Mouse (Mus musculus): ENCODE data around the gene AI597479. TPM values are rescaled to one million over a fixed set of nuclear protein-coding genes. Genes with fewer than 3 reads are reported as not detected.
A peak's percentile ranks its signal among the peaks of the same experiment; 100 is the strongest.

AI597479 gene
- polyA plus RNA-seq, 1 experiment from 2014 or later, result 5.0 TPM

DNA sequence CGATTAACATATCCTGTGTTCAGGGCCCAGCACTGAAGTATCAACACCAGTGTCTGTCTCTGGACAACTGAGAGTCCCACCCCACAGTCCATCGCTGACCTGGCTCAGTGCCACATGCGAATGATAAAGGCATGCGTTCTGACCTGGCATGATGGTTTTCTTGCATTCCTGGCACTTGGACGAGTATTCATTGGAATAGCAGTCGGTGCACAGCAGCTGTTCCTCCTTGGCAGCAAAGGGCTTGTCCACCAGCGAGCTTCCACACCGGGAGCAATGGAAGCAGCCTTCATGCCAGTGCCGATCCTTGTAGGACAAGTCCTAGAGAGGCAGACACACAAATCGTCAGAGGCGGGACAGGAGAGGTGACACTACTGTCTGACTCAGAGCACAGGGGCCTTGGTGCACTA lies 43.0 kb downstream of the AI597479 start:
- WGBS (ENCODE audit: insufficient replicate concordance), result 74% methylated on average over 11 of the region's 11 CpGs
- H3K27ac ChIP-seq (ENCODE audit: low read depth), result no peak overlapping the region

DNA sequence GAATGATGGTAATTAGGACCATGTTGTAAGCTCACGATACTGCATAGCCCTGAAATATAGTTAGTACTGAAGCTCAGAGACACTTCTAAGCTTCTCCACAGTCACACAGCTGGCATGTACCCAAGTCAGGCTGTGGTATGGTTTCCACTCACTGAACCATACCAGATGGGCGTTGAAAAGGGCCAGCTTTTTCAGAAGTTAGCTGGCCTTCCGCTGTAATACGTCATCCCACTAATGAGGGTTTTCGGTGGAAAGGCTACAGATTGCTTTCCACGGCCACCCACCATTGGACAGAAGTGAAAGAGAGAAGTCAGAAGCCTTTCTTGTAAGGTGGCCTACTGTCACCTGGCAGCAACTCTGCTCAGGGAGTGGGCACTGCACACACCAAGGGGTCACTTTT lies 44.3 kb downstream of the AI597479 start:
- no peak for DNase-seq
- Histone ChIP-seq H3K27me3 (ENCODE audit: insufficient read depth, low read length) (no peaks in the 10 kb centered on the region), H3K4me1 (ENCODE audit: insufficient read depth) (no peaks in the 10 kb centered on the region), H3K36me3 (replicated peaks; ENCODE audit: insufficient read depth, low read length) (no peaks in the 10 kb centered on the region), H3K9ac (replicated peaks) (no peak overlapping the region), H3K27ac (ENCODE audit: low read depth) (no peak overlapping the region), H3K4me2 (ENCODE audit: low read depth, low read length) (no peak overlapping the region), H3K4me3 (ENCODE audit: low read depth, low read length) (no peak overlapping the region), H3K9me3 (ENCODE audit: low read length) (no peaks in the 10 kb centered on the region)
- ATAC-seq, result no peak
- 89% methylated on average over 6 of the region's 6 CpGs for WGBS (ENCODE audit: insufficient replicate concordance)
- TF ChIP-seq CTCF (IDR thresholded peaks at IDR 0.05; ENCODE audit: low read depth), result no peak
- no peak for TF ChIP-seq EP300 (IDR thresholded peaks at IDR 0.05; ENCODE audit: low read depth)

More for the DNA sequence above, 43.0 kb downstream of the AI597479 start:
- DNase-seq (no peak), ATAC-seq (no peak)
- no peak overlapping the region for H3K4me2 ChIP-seq (ENCODE audit: low read depth, low read length)
- no peaks in the 10 kb centered on the region for H3K36me3 ChIP-seq (replicated peaks; ENCODE audit: insufficient read depth, low read length)
- H3K9ac ChIP-seq (replicated peaks), result no peak overlapping the region
- no peaks in the 10 kb centered on the region for H3K4me1 ChIP-seq (ENCODE audit: insufficient read depth)
- no peaks in the 10 kb centered on the region for H3K9me3 ChIP-seq (ENCODE audit: low read length)
- no peaks in the 10 kb centered on the region for H3K27me3 ChIP-seq (ENCODE audit: insufficient read depth, low read length)
- H3K4me3 ChIP-seq (ENCODE audit: low read depth, low read length), result no peak overlapping the region
- TF ChIP-seq CTCF (IDR thresholded peaks at IDR 0.05; ENCODE audit: low read depth), result no peak
- TF ChIP-seq EP300 (IDR thresholded peaks at IDR 0.05; ENCODE audit: low read depth), result no peak

DNA sequence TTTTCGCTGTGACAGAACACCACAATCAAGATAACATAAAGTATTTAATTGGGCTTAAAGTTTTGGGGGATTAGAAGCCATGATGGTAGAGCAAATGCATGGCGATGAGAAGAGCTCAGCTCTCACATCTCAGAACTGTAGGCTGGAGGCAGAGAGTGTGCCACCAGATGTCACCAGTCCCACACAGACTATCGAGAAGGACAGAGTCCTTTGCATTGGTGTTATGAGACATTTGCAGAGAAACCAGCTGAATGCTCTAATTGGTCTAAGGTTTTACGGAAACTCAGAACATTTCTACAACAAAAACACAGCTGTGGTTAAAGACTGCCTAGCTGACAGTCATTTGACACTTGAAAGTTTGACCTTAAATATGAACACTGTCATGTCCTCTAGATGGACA lies 44.8 kb downstream of the AI597479 start:
- 80% methylated on average over 4 of the region's 4 CpGs for WGBS (ENCODE audit: insufficient replicate concordance)
- H3K36me3 ChIP-seq (replicated peaks; ENCODE audit: insufficient read depth, low read length), result no peaks in the 10 kb centered on the region

DNA sequence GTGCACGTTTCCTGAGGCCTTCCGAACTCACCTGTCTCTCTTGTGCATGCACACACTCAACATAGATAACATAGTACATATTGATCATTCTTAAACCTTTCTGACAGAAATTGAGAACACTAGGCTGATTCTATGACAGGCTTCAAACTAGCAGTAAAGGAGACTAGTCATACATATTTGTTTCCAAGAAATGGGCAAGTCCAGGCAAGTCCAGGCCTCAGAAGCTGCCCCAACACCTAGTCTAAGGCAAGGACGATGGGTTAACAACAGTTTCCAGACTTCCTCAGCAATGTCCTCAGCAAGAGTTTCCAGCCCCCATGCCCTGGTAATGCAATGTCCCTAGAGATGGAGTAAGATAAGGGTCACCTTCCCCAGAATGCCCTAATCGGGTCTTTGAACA lies 45.3 kb downstream of the AI597479 start:
- Histone ChIP-seq H3K4me1 (ENCODE audit: insufficient read depth) (no peaks in the 10 kb centered on the region), H3K27ac (ENCODE audit: low read depth) (no peak overlapping the region), H3K4me2 (ENCODE audit: low read depth, low read length) (no peak overlapping the region), H3K9ac (replicated peaks) (no peak overlapping the region), H3K4me3 (ENCODE audit: low read depth, low read length) (no peak overlapping the region), H3K36me3 (replicated peaks; ENCODE audit: insufficient read depth, low read length) (no peaks in the 10 kb centered on the region), H3K9me3 (ENCODE audit: low read length) (no peaks in the 10 kb centered on the region), H3K27me3 (ENCODE audit: insufficient read depth, low read length) (no peaks in the 10 kb centered on the region)
- 74% methylated on average over 4 of the region's 4 CpGs for WGBS (ENCODE audit: insufficient replicate concordance)
- ATAC-seq, result no peak
- DNase-seq, result no peak
- no peak for TF ChIP-seq CTCF (IDR thresholded peaks at IDR 0.05; ENCODE audit: low read depth)
- TF ChIP-seq EP300 (IDR thresholded peaks at IDR 0.05; ENCODE audit: low read depth), result no peak

More for the DNA sequence above, 44.8 kb downstream of the AI597479 start:
- Histone ChIP-seq H3K4me1 (ENCODE audit: insufficient read depth) (no peaks in the 10 kb centered on the region), H3K4me3 (ENCODE audit: low read depth, low read length) (no peak overlapping the region), H3K9me3 (ENCODE audit: low read length) (no peaks in the 10 kb centered on the region), H3K4me2 (ENCODE audit: low read depth, low read length) (no peak overlapping the region), H3K9ac (replicated peaks) (no peak overlapping the region), H3K27ac (ENCODE audit: low read depth) (no peak overlapping the region), H3K27me3 (ENCODE audit: insufficient read depth, low read length) (no peaks in the 10 kb centered on the region)
- ATAC-seq, result no peak
- no peak for DNase-seq
- TF ChIP-seq CTCF (IDR thresholded peaks at IDR 0.05; ENCODE audit: low read depth), result peak; percentile 47
- TF ChIP-seq EP300 (IDR thresholded peaks at IDR 0.05; ENCODE audit: low read depth), result no peak

- DNase-seq (no peak), ATAC-seq (no peak)
- H3K4me3 ChIP-seq (ENCODE audit: low read depth, low read length), result no peak overlapping the region
- H3K4me1 ChIP-seq (ENCODE audit: insufficient read depth), result no peaks in the 10 kb centered on the region
- H3K4me2 ChIP-seq (ENCODE audit: low read depth, low read length), result no peak overlapping the region
- H3K27me3 ChIP-seq (ENCODE audit: insufficient read depth, low read length), result no peaks in the 10 kb centered on the region
- no peak overlapping the region for H3K27ac ChIP-seq (ENCODE audit: low read depth)
- no peaks in the 10 kb centered on the region for H3K9me3 ChIP-seq (ENCODE audit: low read length)
- no peak for TF ChIP-seq CTCF (IDR thresholded peaks at IDR 0.05; ENCODE audit: low read depth)
- TF ChIP-seq EP300 (IDR thresholded peaks at IDR 0.05; ENCODE audit: low read depth), result no peak
- 72% methylated on average over 8 of the region's 8 CpGs for WGBS (ENCODE audit: insufficient replicate concordance)
- H3K36me3 ChIP-seq (replicated peaks; ENCODE audit: insufficient read depth, low read length), result no peaks in the 10 kb centered on the region
- H3K9ac ChIP-seq (replicated peaks), result no peak overlapping the region
Observed at GRCm38 (mm10) chr1:43144338-43144906, 45.9 kb downstream of the AI597479 start.

GRCm38 (mm10) chr1:43145388-43145787 lies 46.9 kb downstream of the AI597479 start:
- Histone ChIP-seq H3K4me3 (ENCODE audit: low read depth, low read length) (no peak overlapping the region), H3K9me3 (ENCODE audit: low read length) (no peaks in the 10 kb centered on the region), H3K36me3 (replicated peaks; ENCODE audit: insufficient read depth, low read length) (no peaks in the 10 kb centered on the region), H3K9ac (replicated peaks) (no peak overlapping the region), H3K27me3 (ENCODE audit: insufficient read depth, low read length) (no peaks in the 10 kb centered on the region), H3K4me1 (ENCODE audit: insufficient read depth) (no peaks in the 10 kb centered on the region), H3K4me2 (ENCODE audit: low read depth, low read length) (no peak overlapping the region), H3K27ac (ENCODE audit: low read depth) (no peak overlapping the region)
- WGBS (ENCODE audit: insufficient replicate concordance), result 61% methylated on average over 6 of the region's 6 CpGs
- ATAC-seq (no peak), DNase-seq (no peak)
- no peak for TF ChIP-seq EP300 (IDR thresholded peaks at IDR 0.05; ENCODE audit: low read depth)

GRCm38 (mm10) chr1:43147474-43147873 lies 49.0 kb downstream of the AI597479 start:
- TF ChIP-seq EP300 (IDR thresholded peaks at IDR 0.05; ENCODE audit: low read depth) (no peak), CTCF (IDR thresholded peaks at IDR 0.05; ENCODE audit: low read depth) (no peak)
- Histone ChIP-seq H3K36me3 (replicated peaks; ENCODE audit: insufficient read depth, low read length) (no peaks in the 10 kb centered on the region), H3K4me2 (ENCODE audit: low read depth, low read length) (no peak overlapping the region), H3K9me3 (ENCODE audit: low read length) (no peaks in the 10 kb centered on the region), H3K27ac (ENCODE audit: low read depth) (no peak overlapping the region), H3K4me3 (ENCODE audit: low read depth, low read length) (no peak overlapping the region), H3K27me3 (ENCODE audit: insufficient read depth, low read length) (no peaks in the 10 kb centered on the region), H3K4me1 (ENCODE audit: insufficient read depth) (no peaks in the 10 kb centered on the region), H3K9ac (replicated peaks) (no peak overlapping the region)
- no peak for ATAC-seq
- DNase-seq, result no peak
- WGBS (ENCODE audit: insufficient replicate concordance), result 70% methylated on average over 2 of the region's 2 CpGs

All from liver, postnatal 0 days (tissue).